Mouse (Mus musculus) ovary, postnatal 36 days (tissue): ENCODE data around the gene Zdhhc23.

Experiments used
- DNase-seq: peaks from one replicate; pipeline ENCODE4 v3.0.0; 2022; ENCODE audit warnings: low spot score, mixed read lengths

Zdhhc23 gene

DNA sequence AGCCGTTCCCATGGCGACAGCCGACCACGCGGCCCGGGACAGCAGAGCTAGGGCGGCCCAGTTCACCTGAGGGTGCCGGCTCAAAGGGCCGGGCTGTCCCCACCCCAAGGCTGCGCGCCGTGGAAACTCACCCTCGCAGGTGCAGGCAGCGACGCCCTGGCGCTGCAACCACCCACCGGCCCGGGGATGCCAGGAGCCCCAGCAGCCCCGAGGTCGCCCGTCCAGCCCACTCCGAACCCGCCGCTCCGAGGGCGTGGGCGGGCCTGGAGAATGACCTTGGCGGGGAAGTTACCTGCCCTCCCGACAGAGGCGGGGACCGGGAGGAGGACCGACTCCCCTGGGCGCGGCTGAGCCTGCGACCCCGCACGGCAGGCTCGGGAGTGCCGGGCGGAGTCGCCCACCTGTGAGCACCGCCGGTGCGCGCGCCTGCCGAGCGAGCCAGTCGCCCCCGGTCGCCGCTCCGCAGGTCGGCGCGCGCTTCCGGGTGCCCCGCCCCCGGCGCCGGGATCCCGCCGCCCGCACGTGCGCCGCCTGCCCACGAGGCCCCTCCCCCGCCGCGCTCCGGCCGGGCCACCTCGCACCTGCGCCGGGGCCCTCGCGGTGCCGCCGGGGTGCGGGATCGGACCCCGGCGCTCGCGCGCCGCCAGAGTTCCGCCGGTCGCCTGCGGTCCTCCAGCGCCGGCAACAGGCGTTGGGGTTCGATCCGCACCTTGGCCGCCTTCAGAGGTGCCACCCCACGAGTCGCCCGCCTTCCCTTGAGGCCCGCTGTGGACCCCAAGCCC lies at the start of gene Zdhhc23:
Gene Zdhhc23 (minus strand): TSS at position 464 of the 782 bp plus-strand sequence.
- DNase-seq, result peak; percentile 57

DNA sequence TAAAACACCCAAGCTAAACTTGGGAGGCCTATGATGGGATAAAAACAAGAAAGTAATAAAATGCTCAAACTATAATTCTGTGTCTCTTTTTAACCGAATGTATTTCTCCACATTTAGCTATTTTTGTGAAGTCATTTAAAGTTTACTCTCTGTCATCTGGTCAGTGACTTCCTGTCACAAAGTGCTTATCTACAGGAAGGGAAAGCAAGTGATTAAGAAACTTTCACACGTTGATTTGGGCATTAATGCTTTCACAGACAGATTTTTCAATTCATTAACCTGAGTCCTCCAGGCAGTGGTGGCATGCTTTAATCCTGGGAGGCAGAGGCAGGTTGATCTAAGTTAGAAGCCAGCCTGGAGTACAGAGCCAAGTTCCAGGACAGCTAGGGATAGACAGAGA lies 49.7 kb upstream of the Zdhhc23 start:
- no peak for DNase-seq

DNA sequence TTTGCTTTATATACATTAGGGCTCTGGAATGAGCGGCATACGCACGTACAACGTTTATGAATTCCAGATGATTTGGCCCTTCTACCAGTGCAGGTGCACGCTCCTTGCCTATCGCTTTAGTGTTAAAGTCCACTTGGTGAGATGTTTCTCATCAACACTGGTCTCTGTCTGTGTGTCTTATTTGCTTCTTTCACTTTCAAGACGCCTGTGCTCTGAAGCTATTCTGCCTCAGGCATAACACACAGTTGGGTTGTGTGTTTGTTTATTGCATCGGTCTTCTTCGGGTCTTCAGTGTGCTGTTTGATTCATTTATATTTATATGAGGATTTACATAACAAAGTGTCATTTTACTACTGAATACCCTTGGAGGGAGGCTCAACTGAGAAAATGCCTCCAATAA lies 47.2 kb upstream of the Zdhhc23 start:
- DNase-seq, result no peak

DNA sequence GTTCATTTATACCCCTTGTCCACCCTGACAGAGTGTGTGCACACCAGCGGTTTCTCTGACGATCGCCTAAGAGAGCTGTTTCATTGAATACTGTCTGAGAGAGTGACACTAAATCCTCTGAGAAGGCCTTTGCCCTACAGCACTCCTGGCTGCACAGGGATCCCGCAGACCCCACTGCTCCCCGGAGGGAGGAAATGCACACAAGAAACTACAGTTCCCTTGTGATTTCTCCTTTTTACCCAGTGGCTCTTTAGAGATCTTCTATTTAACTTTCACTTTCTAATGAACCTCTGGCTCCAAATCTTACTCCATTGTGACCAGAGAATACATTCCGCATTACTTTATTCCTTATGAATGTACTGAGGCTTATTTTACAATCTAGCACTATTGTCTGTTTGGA lies 46.6 kb upstream of the Zdhhc23 start:
- no peak for DNase-seq

DNA sequence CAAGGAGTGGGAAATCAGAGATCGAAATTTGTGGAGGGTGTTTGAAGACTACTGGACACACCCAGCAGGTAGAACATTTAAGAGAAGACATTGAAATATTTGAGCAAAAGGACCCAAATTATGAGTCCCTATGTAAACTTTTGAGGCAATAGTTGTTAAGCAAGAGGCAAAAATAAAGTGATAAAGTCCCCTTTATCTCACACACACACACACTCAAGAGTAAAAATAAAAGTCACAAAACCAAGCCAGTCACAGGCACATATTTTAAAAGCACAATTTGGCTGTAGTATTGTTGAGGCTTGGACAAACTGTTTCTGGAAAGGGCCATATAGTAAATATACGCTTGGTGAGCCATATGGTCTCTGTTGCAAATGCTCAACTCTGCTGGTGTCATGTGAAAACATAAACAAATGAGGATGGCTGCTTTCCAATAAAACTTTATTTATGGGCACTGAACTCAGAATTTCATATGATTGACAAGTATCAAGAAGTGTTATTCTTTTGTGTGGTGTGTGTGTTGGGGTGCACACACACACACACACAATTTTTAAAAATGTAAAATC lies 39.5 kb upstream of the Zdhhc23 start:
- no peak for DNase-seq

DNA sequence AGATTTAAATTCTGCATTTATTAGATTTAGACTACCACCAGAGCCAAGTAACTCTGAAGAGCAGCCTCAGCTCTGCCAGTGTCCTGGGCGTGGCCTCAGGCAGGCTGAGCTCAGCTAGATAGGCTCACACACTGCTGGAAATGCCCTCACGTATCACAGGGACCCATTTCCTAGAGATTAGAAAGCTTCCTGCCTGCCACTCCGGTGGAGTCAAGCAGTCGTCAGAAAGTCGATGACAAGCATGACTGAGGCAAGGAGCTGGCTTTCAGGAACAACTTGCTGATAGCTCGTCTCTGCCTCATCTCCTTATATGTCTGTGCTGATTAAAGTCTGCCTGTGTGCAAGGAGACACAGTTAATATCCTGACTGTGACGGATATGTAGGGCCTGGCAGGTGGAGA lies 38.8 kb upstream of the Zdhhc23 start:
- DNase-seq, result no peak

DNA sequence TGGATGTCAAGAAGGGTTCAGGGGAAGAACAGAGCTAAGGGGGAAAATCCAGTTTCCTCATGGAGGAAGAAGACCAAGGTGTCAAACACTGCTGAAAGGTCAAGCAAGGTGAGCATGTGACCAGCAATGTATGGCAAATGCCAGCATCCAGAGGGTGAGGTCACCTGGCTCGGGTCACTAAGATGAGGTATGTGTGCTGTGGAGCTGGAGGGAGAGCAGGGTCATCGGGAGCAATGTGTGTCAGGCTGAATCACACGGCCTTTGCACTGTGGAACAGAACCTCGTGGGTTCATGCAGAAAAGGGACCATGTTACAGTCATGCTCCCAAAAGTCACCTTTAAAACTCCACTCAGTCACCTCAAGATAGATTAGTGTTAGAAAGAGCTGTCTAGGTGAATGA lies 38.1 kb upstream of the Zdhhc23 start:
- no peak for DNase-seq

DNA sequence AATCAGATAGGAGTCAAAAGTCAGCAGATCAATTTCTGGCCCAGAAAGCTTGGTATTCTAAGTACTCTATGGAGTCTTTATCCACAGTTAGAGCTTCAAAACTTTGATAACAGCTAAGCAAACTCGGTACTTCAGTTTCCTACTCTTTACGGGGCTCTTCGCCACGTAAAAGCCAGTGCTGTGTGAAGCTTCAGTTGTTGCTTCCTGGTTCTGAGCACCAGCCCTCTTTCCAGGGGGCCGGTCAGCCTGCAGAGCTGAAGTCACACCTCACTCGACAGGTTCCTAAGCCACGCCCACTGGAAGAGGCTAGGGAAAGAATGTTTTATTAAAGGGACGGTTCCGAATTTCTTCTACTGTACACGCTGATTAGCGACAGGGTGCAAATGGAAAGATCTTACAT lies 36.6 kb upstream of the Zdhhc23 start:
- DNase-seq, result peak; percentile 30

DNA sequence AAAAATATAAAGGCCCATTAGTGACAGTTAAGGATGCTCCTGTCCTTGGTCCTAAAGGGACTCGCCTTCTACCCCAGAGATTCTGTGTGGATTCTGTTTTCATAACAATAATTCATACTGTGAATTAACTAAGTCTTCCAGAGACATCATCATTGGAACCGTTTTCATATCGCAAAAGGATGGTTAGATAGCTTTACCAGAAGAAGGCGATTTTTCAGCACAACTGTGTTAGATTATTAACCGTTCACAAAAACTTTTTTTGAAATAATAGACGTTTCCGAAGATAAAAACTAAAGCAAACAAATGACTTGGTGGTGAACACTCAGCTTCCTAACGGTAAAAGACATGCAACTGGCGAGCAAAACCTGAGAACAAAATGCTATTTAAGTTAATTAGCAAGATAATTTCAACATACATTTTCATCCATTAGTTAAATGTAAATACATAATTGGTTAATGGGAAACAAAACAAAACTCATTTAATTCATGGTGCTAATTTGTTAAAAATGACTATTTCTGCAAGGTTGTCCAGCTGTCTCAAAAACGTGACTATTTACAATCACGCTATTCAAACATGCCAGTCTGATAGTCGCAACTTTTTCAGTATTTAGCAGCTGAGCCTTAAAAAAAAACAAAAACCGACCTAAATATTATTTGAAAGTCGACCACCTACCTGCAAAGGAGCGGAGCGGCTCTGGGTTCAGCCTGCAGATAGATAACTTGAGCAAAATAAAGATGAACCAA lies 36.0 kb upstream of the Zdhhc23 start:
- DNase-seq, result no peak

DNA sequence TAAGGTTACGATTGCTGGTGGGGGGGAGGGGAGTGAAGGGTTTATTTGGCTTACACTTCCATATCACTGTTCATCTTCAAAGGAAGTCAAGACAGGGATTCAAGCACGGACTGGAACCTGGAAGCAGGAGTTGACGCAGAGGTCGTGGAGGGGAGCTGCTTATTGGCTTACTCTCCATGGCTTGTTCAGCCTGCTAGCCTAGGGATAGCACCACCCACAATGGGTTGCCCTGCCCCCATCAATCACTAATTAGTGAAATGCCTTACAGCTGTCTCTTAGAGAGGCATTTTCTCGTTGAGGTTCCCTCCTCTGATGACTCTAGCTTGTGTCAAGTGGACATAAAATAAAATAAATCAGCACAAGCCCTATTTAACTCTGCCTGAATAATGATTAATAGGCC lies 31.4 kb upstream of the Zdhhc23 start:
- no peak for DNase-seq

DNA sequence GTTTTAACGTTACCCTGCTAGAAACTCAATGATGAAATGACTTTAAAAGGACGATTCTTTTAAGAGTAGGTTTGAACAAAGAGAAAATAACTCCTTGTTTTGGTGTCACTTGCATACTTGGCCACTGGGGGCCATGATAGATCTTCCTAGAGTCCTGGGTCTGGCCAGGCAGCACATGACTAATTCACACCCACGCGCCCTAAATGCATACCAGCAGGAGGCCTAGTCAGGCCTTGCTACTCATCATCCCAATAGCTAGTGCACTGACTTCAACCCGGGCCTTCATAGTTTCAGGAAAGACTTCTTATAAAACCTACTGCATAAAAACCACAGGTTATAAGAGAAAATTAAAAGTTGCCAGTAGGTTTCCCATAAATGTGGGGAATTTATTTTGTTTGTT lies 22.5 kb upstream of the Zdhhc23 start:
- no peak for DNase-seq

DNA sequence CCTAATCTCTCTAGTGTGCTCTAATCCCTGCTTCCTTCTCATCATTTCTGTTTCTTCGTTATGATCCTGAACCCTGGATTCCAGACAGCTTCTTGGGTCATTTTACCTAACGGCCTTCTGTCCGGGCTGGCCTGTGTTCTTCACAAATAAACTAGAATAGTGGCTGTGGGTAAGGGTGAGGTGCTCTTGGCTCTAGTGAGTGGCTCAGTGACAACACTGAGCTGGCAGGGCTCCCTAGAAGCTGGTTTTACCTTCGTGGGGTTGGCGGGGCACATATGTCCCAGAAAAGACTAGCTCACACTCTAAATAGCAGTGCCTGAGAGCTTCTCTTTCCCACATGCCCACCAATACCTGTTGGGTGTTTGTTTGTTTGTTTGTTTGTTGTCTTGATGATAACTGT lies 19.9 kb upstream of the Zdhhc23 start:
- no peak for DNase-seq

DNA sequence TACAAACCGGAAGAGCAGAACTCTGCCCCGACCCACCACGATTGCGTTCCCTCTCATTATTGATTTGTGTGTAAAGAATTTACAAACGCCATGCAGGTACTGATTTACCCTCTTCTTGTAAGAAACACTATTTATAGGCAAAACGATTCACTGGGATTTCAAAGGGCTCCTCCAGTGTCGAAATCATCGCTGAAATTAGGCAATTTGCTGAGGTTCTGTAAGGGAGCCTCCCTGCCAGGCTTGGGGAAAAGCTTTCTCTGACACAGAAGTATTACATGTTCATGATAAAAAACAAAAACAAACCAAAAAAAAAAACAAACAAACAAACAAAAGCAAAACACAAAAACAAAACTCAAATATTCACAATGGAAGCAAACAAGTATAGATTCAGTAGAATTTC lies 19.5 kb upstream of the Zdhhc23 start:
- DNase-seq, result no peak

DNA sequence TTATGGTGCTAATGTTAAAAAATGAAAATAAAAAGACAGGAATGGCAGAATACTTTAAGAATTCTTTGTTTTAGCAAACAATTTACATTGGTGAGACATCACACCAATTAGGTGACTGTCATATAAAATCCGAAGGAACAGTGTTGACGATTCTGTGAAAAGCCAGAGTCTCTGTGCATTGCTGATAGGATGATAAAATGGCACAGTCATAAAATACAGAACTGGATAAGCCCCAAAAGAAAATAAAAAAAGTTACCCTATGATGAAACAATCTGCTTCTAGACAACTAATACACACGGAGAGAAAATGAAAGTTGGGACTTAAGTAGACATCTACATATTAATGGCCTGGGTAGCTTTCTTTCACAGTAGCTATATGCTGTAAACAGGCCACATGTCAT lies 15.0 kb upstream of the Zdhhc23 start:
- DNase-seq, result no peak

DNA sequence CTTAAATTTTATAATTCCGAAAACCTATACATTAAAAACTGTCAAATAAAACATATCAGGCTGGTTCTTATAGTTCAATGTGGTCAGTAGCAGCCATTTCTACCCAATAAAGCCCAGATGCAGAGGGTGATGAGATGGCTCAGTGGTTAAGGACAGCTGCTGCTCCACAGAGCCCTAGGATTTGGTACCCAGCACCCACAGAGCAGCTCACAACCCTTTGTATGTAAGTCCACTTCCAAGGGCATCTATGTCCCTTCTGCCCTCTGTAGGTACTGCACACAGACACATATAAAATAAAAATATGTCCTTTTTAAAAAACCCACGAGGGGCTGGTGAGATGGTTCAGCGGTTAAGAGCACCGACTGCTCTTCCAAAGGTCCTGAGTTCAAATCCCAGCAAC lies 6.7 kb upstream of the Zdhhc23 start:
- DNase-seq, result no peak

DNA sequence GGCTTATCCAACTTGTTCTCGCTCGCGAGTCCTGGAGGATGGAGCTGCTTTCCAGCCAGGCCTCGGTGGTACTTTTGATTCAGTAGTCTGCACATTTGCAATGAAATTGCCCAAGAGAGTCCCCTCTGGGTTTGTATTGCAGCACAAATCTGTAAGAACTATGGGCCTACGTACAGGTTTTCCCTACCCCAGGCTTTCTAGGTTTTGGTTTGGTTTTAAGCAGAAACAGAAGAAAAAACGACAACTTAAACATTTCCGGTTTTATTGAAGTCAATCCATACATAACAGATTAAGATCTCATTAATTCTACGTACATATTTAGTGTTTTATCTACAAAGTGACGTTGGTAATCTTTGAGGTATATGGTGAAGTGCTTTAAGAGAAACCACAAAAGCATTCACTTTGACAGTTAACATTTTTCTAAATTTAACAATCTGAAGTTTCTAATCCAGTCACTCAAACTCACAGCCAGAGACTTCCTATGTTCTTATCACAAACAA lies 569 bp upstream of the Zdhhc23 start:
- no peak for DNase-seq

DNA sequence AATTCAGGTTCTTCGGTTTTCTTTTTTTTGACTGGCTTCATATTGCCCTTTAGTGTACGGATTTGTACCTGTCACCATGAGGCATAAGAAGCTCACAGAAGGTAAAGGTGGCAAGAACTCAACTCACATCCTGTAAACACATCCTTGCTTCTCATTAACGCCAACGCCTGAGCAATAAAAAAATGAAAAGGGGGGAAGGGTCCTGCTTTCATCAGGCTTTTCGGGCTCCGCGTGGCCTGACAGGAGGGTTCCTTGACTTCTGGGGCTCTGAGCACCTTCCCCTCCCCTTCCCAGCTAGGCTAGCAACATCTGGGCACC lies 622 bp downstream of the Zdhhc23 start:
- no peak for DNase-seq

DNA sequence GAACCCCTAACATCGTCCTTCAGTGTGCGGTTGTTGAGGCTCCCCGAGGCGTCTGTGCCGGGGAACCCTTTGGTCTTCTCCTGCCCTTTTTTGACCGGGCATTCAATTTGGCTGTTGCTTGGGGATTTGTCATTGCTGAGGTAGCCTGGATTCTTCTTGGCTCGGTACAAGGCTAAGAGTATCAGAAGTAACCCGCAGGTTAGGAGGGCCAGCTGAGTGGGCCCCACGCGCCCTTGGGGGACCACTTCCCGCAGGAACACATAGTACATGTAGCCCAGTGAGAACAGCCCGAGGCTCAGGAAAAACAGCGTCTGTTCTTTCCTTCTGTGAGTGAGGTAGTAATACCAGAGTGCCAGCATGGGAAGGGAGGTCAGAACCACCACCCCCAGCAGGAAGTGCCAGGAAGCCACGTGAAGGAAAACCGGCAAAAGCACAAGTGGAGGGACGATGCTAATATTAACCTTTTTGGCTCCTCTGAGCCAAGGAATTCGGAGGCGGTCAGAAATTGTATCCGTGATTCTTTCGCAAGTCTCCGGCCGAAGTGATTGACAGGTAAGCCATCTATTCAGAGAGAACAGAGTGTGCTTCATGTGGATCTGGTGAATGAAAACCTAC lies 5.9 kb downstream of the Zdhhc23 start:
- no peak for DNase-seq

DNA sequence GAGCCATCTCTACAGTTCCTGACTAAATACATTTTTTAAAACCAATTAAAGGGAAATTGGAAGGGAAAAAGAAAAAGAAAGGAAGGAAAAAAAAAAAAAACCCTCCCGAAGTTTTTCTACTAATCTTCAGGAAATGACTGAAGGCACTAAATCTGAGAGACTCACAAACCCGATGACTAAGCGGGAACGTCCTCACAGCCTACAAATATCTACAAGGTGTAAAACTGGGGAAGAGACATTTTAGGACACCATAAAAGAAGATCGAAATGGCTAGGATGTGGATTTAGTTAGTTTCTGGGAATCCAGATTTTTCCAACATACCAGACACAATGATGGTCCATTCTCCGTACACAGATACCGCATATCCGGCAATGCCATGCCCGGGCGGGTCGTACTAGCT lies 6.4 kb downstream of the Zdhhc23 start:
- DNase-seq, result no peak

DNA sequence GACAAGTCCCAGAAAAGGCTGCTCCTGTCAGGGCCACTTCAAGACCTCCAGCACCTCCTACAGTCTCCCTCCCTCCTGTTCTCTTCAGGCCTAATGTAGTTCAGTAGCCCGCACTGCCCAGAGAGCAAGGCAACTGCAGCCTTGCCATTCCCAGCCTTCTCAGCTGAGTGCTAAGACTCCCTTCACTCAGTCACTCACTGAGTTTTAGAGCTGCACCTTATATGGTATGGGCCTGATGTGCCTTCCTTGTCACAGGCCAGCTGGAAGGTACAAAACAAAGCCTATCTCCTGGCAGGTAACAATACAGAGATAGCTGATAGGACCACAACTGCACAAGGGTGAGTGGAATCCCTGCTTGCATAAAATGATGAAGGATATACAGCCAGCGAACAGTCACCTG lies 7.2 kb downstream of the Zdhhc23 start:
- DNase-seq, result no peak

DNA sequence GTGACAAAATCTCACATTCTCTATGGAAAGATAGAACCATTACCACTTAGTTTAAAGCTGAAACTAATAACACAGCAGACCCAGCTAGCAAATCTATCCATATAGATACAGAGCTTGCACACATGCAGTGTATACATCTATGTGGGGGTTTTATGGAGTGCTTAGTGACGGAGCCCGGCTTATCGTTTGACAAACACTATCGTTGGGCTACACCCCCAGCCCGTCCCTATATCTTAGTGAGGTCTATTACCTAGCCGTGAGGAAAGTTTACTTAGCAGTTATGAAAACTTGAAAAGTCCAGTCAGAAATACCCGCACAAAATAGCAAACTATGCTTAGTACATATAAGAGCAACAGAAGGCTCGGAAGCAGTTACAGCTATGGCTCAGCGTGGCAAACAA lies 7.8 kb downstream of the Zdhhc23 start:
- no peak for DNase-seq

DNA sequence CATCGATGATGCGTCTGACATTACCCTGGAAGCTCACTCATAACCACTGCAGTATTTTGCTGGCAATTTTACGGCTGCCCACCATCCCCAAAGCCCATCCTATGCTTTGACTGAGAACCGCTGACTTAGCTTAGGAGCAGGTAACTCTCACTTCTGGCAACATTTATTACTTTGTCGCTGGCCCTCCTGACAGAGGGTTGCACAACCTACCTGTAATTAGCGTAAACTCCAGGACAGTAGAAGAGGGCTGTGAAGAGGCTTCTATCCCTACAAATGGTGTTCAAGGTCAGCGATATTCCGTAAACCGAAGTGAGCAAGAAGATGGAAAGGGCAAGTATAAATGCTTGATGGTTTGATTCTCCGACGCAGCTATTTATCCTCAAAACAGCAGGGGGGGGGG lies 8.4 kb downstream of the Zdhhc23 start:
- no peak for DNase-seq

DNA sequence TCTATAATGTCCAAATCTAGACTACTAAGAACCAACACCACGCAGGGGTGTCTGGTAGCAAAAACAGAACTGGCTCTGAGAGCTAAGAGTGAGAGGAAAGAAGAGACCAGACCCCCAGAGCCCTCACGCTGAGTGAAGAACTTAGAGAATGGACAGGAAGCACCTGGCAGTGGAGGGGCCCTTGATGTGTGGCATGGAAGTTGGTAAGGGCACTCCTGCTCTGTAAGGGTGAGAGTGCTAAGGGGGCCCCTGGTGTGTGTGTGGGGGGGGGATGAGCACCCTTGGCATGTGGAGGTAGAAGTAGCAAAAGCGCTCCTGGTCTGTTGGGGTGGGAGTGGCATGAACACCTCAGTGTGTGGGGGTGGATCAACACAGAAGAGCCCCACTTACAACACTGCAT lies 9.2 kb downstream of the Zdhhc23 start:
- DNase-seq, result no peak
